Mouse (Mus musculus): ENCODE measurements at regions not wholly inside any gene's neighbourhood (a gene's known extent, or its start where the extent isn't known, plus 50 kb on each side); places are given as distances from the start of the nearest gene placed in this dataset.

- TF ChIP-seq POLR2A (IDR thresholded peaks at IDR 0.05; ENCODE audit: insufficient read depth, low read depth, low read length) (no peak), CTCF (IDR thresholded peaks at IDR 0.05; ENCODE audit: insufficient read depth, low read depth, low read length) (no peak)
Measured at GRCm38 (mm10) chr16:29800457-29800856, 221.3 kb downstream of the Opa1 start.
